Mouse (Mus musculus): ENCODE results near the gene Gm9964. TPM values are rescaled to one million over a fixed set of nuclear protein-coding genes. Genes with fewer than 3 reads are reported as not detected.
A peak's percentile ranks its signal among the peaks of the same experiment; 100 is the strongest.

Gm9964 gene
- not detected in 2 replicates for polyA plus RNA-seq (2012; ENCODE audit: insufficient read depth, insufficient read length, missing spikeins)

DNA sequence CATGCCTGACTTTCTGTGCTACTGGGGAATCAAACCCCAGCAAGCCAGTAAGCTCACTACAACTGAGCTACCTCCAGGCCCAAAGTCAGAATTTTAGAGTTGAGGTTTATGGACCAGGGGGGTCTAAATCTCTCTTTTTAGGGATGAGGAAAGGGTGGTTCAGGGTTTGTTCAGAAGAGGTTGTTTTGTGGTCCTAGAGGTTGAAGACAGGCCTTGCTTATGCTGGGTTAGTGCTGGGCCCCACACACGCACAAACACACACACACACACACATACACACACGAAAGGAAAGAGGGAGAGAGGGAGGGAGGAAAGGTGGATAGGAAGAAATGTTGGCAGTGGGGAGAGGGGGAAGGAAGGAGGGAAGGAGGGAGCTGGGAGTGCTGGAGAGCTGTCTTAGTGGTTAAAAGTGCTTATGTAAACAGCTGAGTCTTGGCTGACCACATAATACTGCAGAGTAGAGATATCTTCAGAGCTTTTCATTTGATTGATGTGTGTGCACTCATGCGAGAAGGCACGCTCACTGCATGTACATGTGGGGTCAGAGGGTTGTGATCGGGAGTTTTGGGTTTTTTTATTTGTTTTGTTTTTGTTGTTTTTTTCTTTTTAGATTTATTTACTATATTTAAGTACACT is at the start of gene Gm9964:
TSS of gene Gm9964 (minus strand) at position 51 of the 636 bp plus-strand sequence.
- H3K4me3 ChIP-seq (ENCODE audit: insufficient read depth, low read depth, low read length): no peak within 1 kb of the TSS
- no peaks in the 10 kb centered on the region for H3K4me1 ChIP-seq (ENCODE audit: control insufficient read depth, insufficient read depth, insufficient read length, low read length)
- H3K27ac ChIP-seq (replicated peaks; ENCODE audit: low read depth, low read length): no peak within 1 kb of the TSS

DNA sequence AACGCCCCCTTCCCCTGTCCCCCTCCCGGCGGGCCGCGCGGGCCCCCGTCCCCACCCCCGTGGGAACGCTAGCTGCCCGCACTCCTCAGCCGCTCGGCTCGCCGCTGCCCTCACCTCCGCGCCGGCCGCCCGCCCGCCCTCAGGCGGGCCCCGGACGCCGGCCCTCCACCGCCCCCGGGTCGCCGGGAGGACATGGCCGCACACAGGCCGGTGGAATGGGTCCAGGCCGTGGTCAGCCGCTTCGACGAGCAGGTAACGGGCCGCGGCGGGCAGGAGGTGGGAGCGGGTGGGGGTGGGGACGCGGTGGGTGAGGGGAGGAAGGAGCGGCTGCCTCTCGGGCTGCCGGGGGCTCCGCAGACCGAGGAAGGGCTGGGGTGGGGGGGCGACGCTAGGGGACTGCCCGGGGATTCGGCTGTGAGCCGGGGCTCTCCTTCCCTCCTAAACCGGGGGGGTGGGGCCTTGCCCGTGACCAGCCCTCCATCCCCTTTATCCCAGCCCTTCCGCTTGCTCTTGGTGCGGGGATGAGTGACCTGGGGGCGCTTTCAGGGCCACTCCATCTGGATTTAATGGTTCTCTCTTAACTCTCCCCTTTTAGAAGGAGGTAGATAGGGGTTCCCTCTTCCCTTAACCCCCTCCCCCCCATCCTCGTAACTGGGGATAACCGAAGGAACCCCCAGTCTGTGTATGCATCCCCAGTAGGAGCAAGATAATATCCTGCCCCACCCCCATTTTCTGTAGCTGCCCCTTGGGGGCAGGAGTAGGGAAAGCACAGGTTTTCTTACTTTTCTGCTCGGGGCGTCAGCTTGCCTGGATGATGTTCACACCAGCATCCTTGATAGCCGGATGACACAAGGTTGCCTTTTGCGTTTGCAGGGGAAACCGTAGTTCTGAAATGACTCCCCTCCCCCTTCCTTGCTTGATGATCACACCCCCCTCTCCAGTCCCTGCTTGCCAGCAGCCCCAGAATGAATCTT is 43.4 kb upstream of the Gm9964 start:
- H3K4me1 ChIP-seq (ENCODE audit: control insufficient read depth, insufficient read depth, insufficient read length, low read length): peaks cover 7% of the 10 kb centered on the region
- H3K4me3 ChIP-seq (ENCODE audit: insufficient read depth, low read depth, low read length): peak overlapping the region; percentile 63
- H3K27ac ChIP-seq (replicated peaks; ENCODE audit: low read depth, low read length): no peak overlapping the region

GRCm38 (mm10) chr11:79339234-79339807 is 42.6 kb upstream of the Gm9964 start, which contains the start of gene Nf1:
Gene Nf1, plus strand, starts transcription at chr11:79339693.
- peak within 1 kb of the TSS; percentile 93 for H3K27ac ChIP-seq (replicated peaks; ENCODE audit: low read depth, low read length)
- peak within 1 kb of the TSS; percentile 75 for H3K4me3 ChIP-seq (ENCODE audit: insufficient read depth, low read depth, low read length)
- peaks cover 7% of the 10 kb centered on the region for H3K4me1 ChIP-seq (ENCODE audit: control insufficient read depth, insufficient read depth, insufficient read length, low read length)

DNA sequence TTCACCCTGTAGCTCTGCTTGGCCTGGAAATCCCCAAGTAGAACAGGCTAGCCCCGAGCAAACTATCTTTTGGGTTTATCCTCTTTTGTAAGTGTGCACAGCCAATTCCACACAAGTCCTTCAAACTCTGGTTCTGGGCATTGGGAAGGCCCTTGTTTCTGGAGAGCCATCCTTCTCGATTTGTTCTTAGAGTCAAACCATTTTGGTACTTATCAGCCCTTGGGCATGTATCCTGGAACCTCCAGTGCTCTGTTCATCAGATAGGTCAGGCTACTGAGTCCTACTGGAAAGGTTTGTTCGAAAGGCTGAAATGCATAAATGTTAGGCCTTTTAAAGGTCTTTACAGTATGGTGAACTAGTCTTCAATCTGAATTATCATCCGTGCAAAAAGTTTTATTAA is 41.9 kb upstream of the Gm9964 start:
- Histone ChIP-seq H3K4me3 (ENCODE audit: insufficient read depth, low read depth, low read length) (peak overlapping the region; percentile 75), H3K4me1 (ENCODE audit: control insufficient read depth, insufficient read depth, insufficient read length, low read length) (peaks cover 7% of the 10 kb centered on the region), H3K27ac (replicated peaks; ENCODE audit: low read depth, low read length) (no peak overlapping the region; the same call in none of the 2 replicates)

DNA sequence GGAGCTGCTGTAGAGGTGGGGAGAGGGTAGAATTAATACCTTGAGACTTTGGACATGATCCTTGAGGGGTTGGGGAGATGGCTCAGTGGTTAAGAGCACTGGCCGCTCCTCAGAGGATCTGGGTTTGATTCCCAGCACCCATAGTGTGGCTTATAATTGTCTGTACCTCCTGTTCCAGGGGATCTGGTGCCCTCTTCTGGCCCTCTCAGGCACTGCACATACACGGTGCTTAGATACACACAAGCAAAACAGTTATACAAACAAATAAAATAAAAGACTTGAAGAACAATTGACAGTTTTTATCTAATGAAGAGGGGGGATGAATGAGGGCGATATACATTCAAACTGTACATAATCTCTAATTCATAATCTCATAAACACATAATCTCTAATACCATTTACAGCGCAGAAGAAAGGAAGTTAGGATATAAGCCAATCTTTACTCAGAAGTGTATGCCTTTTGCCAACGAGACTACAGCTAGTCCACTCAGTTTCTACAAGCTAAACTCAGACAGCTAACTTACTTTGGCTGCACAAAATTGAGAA is 40.1 kb upstream of the Gm9964 start:
- Histone ChIP-seq H3K4me1 (ENCODE audit: control insufficient read depth, insufficient read depth, insufficient read length, low read length) (peaks cover 7% of the 10 kb centered on the region), H3K27ac (replicated peaks; ENCODE audit: low read depth, low read length) (no peak overlapping the region), H3K4me3 (ENCODE audit: insufficient read depth, low read depth, low read length) (no peak overlapping the region)

DNA sequence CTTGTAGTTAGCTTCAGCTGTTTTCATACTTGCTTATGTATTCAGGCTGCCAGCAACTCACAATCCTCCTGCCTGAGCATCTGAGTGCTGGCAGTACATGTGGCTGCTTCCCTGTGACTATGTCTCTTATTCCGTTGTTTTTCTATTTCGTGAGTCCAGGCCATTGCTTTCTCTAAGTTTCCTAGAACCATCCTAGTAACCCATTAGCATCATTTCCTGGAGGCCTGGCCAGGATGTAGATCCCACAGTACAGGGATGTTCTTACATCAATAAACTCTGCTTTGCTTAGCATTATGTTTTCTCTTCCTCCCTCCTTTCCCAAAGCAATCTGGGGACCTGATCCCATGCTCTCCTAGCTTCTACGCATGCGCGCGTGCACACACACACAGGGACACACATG is 38.4 kb upstream of the Gm9964 start:
- H3K4me1 ChIP-seq (ENCODE audit: control insufficient read depth, insufficient read depth, insufficient read length, low read length): peaks cover 3% of the 10 kb centered on the region
- H3K4me3 ChIP-seq (ENCODE audit: insufficient read depth, low read depth, low read length): no peak overlapping the region
- no peak overlapping the region for H3K27ac ChIP-seq (replicated peaks; ENCODE audit: low read depth, low read length)

DNA sequence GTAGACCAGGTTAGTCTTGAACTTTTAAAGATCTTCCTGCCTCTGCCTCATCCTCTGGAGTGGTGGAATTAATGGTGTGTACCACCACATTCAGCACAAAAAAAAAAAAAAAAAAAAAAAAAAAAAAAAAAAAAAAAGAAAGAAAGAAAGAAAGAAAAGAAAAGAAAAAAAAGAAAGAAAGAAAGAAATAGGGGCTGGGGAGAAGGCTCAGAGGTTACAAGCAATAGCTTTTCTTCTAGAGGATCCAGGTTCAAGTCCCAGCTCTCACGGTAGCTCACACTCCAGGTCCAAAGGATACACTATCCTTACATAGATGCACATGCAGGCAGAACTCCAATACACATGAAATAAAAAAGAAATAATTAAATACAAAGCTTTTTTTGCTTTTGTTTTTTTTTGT is 32.9 kb upstream of the Gm9964 start:
- no peaks in the 10 kb centered on the region; the same call in 1 of the 2 replicates for H3K4me1 ChIP-seq (ENCODE audit: control insufficient read depth, insufficient read depth, insufficient read length, low read length)
- no peak overlapping the region for H3K27ac ChIP-seq (replicated peaks; ENCODE audit: low read depth, low read length)
- no peak overlapping the region for H3K4me3 ChIP-seq (ENCODE audit: insufficient read depth, low read depth, low read length)

GRCm38 (mm10) chr11:79328060-79328459 is 31.4 kb upstream of the Gm9964 start:
- no peak overlapping the region for H3K27ac ChIP-seq (replicated peaks; ENCODE audit: low read depth, low read length)
- H3K4me1 ChIP-seq (ENCODE audit: control insufficient read depth, insufficient read depth, insufficient read length, low read length): no peaks in the 10 kb centered on the region; the same call in 1 of the 2 replicates
- no peak overlapping the region for H3K4me3 ChIP-seq (ENCODE audit: insufficient read depth, low read depth, low read length)

DNA sequence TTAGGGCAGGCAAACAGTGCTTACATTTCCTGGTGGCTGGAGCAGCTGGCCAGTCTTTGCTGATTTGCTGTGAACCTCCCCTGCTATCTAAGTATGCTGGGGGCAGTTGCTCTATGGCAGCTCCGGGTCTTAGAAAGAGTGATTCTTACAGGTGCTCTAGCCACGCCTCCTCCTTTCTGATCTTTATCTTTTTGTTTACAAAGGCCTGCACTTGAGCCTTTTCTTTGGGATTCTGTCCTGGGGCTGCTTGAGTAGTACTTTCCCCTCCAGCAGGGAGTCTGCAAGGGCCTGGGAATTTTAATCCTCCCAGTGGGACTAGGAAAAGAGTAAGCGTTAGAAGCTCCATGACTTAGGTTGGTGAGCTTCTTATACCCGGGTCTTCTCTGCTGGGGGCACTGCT is 30.4 kb upstream of the Gm9964 start:
- Histone ChIP-seq H3K4me1 (ENCODE audit: control insufficient read depth, insufficient read depth, insufficient read length, low read length) (no peaks in the 10 kb centered on the region; the same call in 1 of the 2 replicates), H3K27ac (replicated peaks; ENCODE audit: low read depth, low read length) (no peak overlapping the region), H3K4me3 (ENCODE audit: insufficient read depth, low read depth, low read length) (no peak overlapping the region)

- no peak overlapping the region for H3K4me3 ChIP-seq (ENCODE audit: insufficient read depth, low read depth, low read length)
- no peak overlapping the region for H3K27ac ChIP-seq (replicated peaks; ENCODE audit: low read depth, low read length)
- H3K4me1 ChIP-seq (ENCODE audit: control insufficient read depth, insufficient read depth, insufficient read length, low read length): no peaks in the 10 kb centered on the region; the same call in 1 of the 2 replicates
Measured at GRCm38 (mm10) chr11:79325663-79326062, 29.0 kb upstream of the Gm9964 start.

DNA sequence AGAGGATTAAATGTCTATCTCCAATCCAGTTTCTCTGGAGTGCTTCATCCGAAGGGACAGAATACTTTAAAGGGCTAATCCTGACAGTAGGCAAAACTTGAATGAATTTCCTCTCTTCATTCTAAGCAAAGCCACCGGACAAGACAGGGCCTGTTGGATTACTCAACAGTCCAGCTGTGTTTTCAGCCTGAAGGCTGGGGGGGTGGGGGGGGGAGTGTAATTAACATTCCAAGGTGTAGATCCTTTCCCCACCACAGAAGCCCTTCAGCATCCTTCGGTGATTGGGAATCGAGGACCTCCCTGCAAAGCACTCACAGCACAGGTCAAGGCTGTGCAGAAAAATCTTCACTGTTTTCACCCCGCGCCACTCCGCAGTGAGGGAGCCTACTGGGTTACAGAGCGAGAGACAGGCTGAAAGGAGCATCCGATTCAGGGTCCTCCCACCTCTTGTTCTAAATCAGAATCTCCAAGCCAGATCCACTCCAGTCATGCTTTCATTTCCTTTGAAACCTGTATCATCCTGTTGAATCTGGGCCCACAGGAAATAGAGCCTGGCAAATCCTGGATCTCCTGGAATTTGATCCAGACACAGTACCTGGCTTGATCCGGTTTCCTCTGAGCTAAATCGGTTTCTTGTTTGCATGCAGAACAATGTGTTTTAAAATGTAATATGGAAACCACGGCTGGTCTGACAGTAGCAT is 27.4 kb upstream of the Gm9964 start:
- Histone ChIP-seq H3K4me3 (ENCODE audit: insufficient read depth, low read depth, low read length) (no peak overlapping the region), H3K27ac (replicated peaks; ENCODE audit: low read depth, low read length) (peak overlapping the region; percentile 47; the same call in 1 of the 2 replicates), H3K4me1 (ENCODE audit: control insufficient read depth, insufficient read depth, insufficient read length, low read length) (no peaks in the 10 kb centered on the region; the same call in 1 of the 2 replicates)

GRCm38 (mm10) chr11:79319807-79320206 is 23.1 kb upstream of the Gm9964 start:
- Histone ChIP-seq H3K27ac (replicated peaks; ENCODE audit: low read depth, low read length) (no peak overlapping the region), H3K4me1 (ENCODE audit: control insufficient read depth, insufficient read depth, insufficient read length, low read length) (no peaks in the 10 kb centered on the region; the same call in 1 of the 2 replicates), H3K4me3 (ENCODE audit: insufficient read depth, low read depth, low read length) (no peak overlapping the region)

DNA sequence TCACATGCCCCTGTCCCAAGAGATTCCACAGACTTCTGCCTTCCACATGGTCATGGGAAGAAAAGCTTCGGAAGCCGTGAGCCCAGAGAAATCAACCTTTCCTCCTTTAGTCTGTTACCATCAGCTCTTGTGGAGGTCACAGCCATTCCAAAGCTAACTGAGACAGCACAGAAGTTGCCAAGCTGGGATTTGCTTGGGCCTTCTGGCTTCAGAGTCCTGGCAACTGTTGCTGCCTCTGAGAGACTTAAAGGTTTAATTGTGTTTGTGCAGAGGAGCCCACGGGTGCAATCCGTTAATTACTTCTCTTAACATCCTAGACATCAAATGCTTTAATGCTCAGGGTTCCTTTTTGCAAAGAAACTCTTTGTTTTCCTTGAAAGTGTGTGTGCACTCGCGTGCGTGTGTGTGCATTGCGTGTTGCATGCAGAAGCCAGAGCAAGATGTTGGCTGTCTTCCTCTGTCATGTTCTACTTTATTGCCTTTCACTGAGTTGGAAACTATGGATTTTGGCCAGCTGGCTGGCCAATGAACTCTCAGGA is 20.2 kb upstream of the Gm9964 start:
- Histone ChIP-seq H3K27ac (replicated peaks; ENCODE audit: low read depth, low read length) (no peak overlapping the region), H3K4me1 (ENCODE audit: control insufficient read depth, insufficient read depth, insufficient read length, low read length) (no peaks in the 10 kb centered on the region), H3K4me3 (ENCODE audit: insufficient read depth, low read depth, low read length) (no peak overlapping the region)

GRCm38 (mm10) chr11:79310467-79310866 is 13.8 kb upstream of the Gm9964 start:
- Histone ChIP-seq H3K4me1 (ENCODE audit: control insufficient read depth, insufficient read depth, insufficient read length, low read length) (peaks cover 16% of the 10 kb centered on the region), H3K27ac (replicated peaks; ENCODE audit: low read depth, low read length) (no peak overlapping the region), H3K4me3 (ENCODE audit: insufficient read depth, low read depth, low read length) (no peak overlapping the region)
